Mouse (Mus musculus) heart, postnatal 0 days (tissue): ENCODE measurements at regions not wholly inside any gene's neighbourhood (a gene's known extent, or its start where the extent isn't known, plus 50 kb on each side); places are given as distances from the start of the nearest gene placed in this dataset.

Experiments used
- ATAC-seq: fragments of 200-750 bp; cut with Nextera tagmentation; 2 replicates; pipeline ENCODE4 v1.8.0; 2017; ENCODE audit warnings: low read depth, moderate number of reproducible peaks, moderate library complexity; ENCODE audit not compliant: insufficient read depth
- DNase-seq: peaks from one replicate; pipeline ENCODE4 v3.0.0-alpha.2; 2016; ENCODE audit warnings: low spot score
- H3K27ac ChIP-seq: fragments of 300-500 bp; sonication (generic); 2 replicates; pipeline ENCODE4 v1.5.1; 2014; ENCODE audit warnings: low read depth, mild to moderate bottlenecking
- H3K27me3 ChIP-seq: fragments of 300-500 bp; sonication (generic); 2 replicates; pipeline ENCODE4 v1.6.1; 2014; ENCODE audit warnings: low read length, mixed read lengths; ENCODE audit not compliant: control insufficient read depth, insufficient read depth
- H3K36me3 ChIP-seq: fragments of 300-500 bp; sonication (generic); replicated peaks from 2 replicates; pipeline ENCODE4 v1.6.1; 2014; ENCODE audit warnings: low read length, mixed read lengths; ENCODE audit not compliant: control insufficient read depth, insufficient read depth
- H3K4me1 ChIP-seq: fragments of 300-500 bp; sonication (generic); 2 replicates; pipeline ENCODE4 v1.6.1; 2014; ENCODE audit warnings: antibody characterized with exemption; ENCODE audit not compliant: control insufficient read depth, insufficient read depth
- H3K4me2 ChIP-seq: fragments of 300-500 bp; sonication (generic); 2 replicates; pipeline ENCODE4 v1.6.1; 2014; ENCODE audit warnings: low read depth, mild to moderate bottlenecking, low read length, moderate library complexity
- H3K4me3 ChIP-seq: fragments of 300-500 bp; sonication (generic); 2 replicates; pipeline ENCODE4 v1.5.1; 2014; ENCODE audit warnings: low read depth, low read length
- H3K9ac ChIP-seq: fragments of 300-500 bp; sonication (generic); replicated peaks from 2 replicates; pipeline ENCODE4 v1.6.1; 2014; ENCODE audit warnings: low read depth, low read length, mixed read lengths
- H3K9me3 ChIP-seq: fragments of 300-500 bp; sonication (generic); replicated peaks from 2 replicates; pipeline ENCODE4 v1.6.1; 2016; ENCODE audit warnings: low read length; ENCODE audit not compliant: control insufficient read depth
- CTCF ChIP-seq: IDR thresholded peaks from 2 replicates; pipeline ENCODE4 v1.5.1; 2016; ENCODE audit warnings: antibody characterized with exemption, control low read depth, low read depth
- EP300 ChIP-seq: IDR thresholded peaks from 2 replicates; pipeline ENCODE4 v1.6.1; 2016; ENCODE audit warnings: antibody characterized with exemption, low read depth
- WGBS: fragments of 180-500 bp; shearing (Covaris S2); extraction: QIAGEN DNeasy Blood & Tissue Kit; methylation state at CpG from one replicate; pipeline ENCODE4 v1.1.7; 2014; 5-methylcytosine and 5-hydroxymethylcytosine counted together

DNA sequence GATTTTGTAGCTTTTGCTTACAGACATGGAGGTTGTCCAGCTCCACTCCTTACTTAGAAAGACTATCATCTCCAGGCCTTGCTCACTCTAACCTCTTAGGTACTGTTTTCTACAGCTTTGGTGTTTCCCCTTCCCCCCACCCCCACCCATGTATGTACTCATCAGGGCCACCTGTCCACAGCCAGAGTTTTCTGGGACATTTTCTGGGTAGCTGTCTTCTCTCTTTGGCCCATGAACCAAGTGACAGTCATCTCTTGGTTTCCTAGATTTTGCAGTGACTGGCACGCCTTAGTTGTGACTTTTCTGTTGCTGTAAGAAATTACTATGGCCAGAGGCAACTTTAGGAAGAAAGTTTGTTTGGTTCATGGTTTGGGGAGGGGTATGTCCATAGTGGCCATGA is 181.8 kb upstream of the Klf3 start:
- no peak for DNase-seq
- Histone ChIP-seq H3K36me3 (no peaks in the 10 kb centered on the region), H3K9me3 (no peaks in the 10 kb centered on the region), H3K27ac (no peak overlapping the region), H3K27me3 (no peaks in the 10 kb centered on the region), H3K9ac (no peak overlapping the region), H3K4me1 (no peaks in the 10 kb centered on the region; the same call in 1 of the 2 replicates), H3K4me3 (no peak overlapping the region), H3K4me2 (no peak overlapping the region)
- no peak for TF ChIP-seq EP300
- TF ChIP-seq CTCF: no peak
- WGBS: 92% methylated on average over 1 of the region's 1 CpGs
- no peak for ATAC-seq

DNA sequence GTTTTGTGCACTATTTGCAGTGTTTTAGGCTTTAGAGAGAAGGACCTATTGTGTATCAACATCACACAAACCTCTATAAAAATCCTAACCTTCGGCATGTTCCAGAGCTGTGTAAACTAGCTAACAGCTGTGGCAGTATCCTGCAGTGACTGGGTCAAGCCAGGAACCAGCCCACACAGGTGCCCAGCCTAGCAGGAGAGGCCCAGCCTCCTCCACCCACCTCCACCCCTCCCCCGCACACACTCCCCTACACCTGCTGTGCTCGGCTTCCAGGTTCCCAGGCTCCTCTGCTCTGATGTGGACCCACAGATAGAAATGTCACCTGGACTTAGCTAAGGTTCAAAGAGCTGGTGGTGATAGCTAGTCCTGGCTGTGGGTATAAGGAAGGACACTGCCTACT is 179.5 kb upstream of the Klf3 start:
- no peaks in the 10 kb centered on the region for H3K4me1 ChIP-seq
- H3K9ac ChIP-seq: no peak overlapping the region
- peak overlapping the region; percentile 14; the same call in 1 of the 2 replicates for H3K27ac ChIP-seq
- no peaks in the 10 kb centered on the region for H3K9me3 ChIP-seq
- no peak for TF ChIP-seq CTCF
- no peak for TF ChIP-seq EP300
- H3K36me3 ChIP-seq: no peaks in the 10 kb centered on the region
- H3K4me3 ChIP-seq: no peak overlapping the region
- 58% methylated on average over 3 of the region's 3 CpGs for WGBS
- DNase-seq: no peak
- no peaks in the 10 kb centered on the region for H3K27me3 ChIP-seq
- no peak overlapping the region for H3K4me2 ChIP-seq
- no peak for ATAC-seq

DNA sequence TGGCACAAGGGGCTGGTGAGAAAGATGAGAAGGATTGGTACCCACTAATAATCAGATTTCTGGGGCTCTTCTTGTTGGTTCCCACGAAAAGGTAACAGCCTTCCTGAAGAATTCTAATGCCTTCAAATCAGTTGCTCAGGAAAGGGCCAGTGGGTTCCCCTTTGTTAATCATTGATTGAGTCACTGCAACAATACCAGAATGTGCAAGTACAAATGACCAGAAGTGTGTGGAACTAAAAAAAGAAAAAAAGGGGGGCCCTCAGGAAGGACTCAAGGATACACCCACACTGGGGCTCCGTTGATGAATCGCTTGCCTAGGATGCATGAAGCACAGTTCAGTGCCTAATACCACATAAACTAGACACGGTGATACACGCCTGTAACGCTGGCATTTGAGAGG is 179.0 kb upstream of the Klf3 start:
- Histone ChIP-seq H3K27ac (peak overlapping the region; percentile 14; the same call in 1 of the 2 replicates), H3K36me3 (no peaks in the 10 kb centered on the region), H3K9ac (no peak overlapping the region), H3K4me2 (no peak overlapping the region), H3K4me3 (no peak overlapping the region), H3K9me3 (no peaks in the 10 kb centered on the region), H3K27me3 (no peaks in the 10 kb centered on the region), H3K4me1 (no peaks in the 10 kb centered on the region)
- ATAC-seq (no peak), DNase-seq (no peak)
- WGBS: 80% methylated on average over 6 of the region's 6 CpGs
- no peak for TF ChIP-seq CTCF
- no peak for TF ChIP-seq EP300

DNA sequence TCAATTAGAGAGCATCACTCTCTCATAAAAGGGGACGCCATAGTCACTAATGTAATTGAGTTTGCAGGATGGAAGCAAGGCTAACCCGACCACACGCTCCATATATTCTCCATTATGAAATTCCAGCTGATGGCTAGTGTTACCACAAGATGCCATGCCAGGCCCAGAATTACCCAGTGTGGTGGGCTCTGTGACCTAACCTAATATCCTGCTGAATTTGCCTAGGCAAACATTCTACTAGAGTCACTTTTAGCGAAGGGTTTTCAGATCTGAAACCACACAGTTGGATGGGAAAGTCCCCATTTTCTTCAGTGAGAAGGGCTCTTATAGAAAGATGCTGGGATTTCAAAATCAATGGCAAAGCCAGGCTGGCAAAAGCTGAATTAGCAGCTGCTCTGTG is 177.8 kb upstream of the Klf3 start:
- Histone ChIP-seq H3K27me3 (no peaks in the 10 kb centered on the region), H3K9me3 (no peaks in the 10 kb centered on the region), H3K36me3 (no peaks in the 10 kb centered on the region), H3K4me1 (no peaks in the 10 kb centered on the region), H3K9ac (no peak overlapping the region), H3K4me3 (no peak overlapping the region), H3K4me2 (no peak overlapping the region), H3K27ac (no peak overlapping the region; the same call in 1 of the 2 replicates)
- DNase-seq: no peak
- TF ChIP-seq EP300 (no peak), CTCF (no peak)
- WGBS: 80% methylated on average over 4 of the region's 4 CpGs
- ATAC-seq: no peak

DNA sequence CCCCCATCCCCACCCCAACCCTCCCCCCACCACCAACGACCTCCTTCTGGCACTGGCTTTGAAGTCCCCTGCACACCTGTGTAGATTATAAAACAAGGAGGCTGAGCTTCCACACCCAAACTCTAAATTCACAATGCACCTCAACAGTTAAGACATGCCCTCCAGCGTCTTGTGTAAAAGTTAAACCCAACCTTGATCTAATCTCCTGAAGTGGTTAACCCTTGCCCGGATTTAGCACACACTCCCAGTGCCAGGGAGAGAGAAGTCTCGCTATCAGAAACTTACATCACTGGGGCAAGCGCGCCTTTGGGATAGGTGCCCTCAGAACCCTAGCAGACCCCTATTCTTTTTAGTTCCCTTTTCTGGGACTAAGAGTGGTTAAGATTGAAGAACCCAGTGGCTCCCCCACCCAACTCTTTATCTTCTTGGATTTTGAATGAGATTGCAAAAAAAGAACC is 177.3 kb upstream of the Klf3 start:
- Histone ChIP-seq H3K4me3 (no peak overlapping the region), H3K27ac (no peak overlapping the region; the same call in 1 of the 2 replicates), H3K36me3 (no peaks in the 10 kb centered on the region), H3K9ac (no peak overlapping the region), H3K4me2 (peak overlapping the region; percentile 20; the same call in 1 of the 2 replicates), H3K27me3 (no peaks in the 10 kb centered on the region), H3K9me3 (no peaks in the 10 kb centered on the region), H3K4me1 (no peaks in the 10 kb centered on the region)
- DNase-seq: no peak
- TF ChIP-seq EP300: no peak
- TF ChIP-seq CTCF: no peak
- WGBS: 50% methylated on average over 6 of the region's 6 CpGs
- no peak for ATAC-seq

DNA sequence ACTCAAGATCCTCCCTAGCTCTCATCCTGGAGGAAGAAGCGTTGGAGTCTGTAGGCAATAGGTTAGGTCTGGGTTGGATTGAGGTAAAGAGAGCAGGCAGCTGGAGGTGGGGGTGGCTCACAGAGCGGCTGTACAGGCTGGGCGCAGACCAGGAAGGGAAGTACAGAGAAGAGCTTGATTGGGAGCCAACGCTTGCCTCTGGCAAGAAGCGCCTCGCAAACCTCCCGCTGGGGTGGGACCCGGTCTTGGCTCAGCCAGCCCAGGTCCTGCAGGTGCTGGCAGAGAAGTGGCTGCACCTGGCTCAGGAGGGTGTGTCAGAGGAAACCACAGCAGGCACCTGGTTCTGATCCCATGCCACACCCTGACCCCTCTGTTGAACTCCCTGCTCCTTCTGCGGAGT is 176.8 kb upstream of the Klf3 start:
- Histone ChIP-seq H3K4me3 (no peak overlapping the region), H3K27me3 (no peaks in the 10 kb centered on the region), H3K9me3 (no peaks in the 10 kb centered on the region), H3K4me1 (no peaks in the 10 kb centered on the region), H3K27ac (peak overlapping the region; percentile 32; the same call in 1 of the 2 replicates), H3K4me2 (peak overlapping the region; percentile 20), H3K9ac (no peak overlapping the region), H3K36me3 (no peaks in the 10 kb centered on the region)
- WGBS: 23% methylated on average over 9 of the region's 9 CpGs
- TF ChIP-seq CTCF: no peak
- no peak for TF ChIP-seq EP300
- DNase-seq (peak; percentile 35), ATAC-seq (no peak)
